Mouse (Mus musculus): Measurements from ENCODE around the gene Yars. TPM values are rescaled to one million over a fixed set of nuclear protein-coding genes. Genes with fewer than 3 reads are reported as not detected.

Gene Yars
- polyA plus RNA-seq (2015; fragmentation: Nextera tagmentation; extraction: Ambion mirVana): 102 and 115 TPM in 2 replicates

DNA sequence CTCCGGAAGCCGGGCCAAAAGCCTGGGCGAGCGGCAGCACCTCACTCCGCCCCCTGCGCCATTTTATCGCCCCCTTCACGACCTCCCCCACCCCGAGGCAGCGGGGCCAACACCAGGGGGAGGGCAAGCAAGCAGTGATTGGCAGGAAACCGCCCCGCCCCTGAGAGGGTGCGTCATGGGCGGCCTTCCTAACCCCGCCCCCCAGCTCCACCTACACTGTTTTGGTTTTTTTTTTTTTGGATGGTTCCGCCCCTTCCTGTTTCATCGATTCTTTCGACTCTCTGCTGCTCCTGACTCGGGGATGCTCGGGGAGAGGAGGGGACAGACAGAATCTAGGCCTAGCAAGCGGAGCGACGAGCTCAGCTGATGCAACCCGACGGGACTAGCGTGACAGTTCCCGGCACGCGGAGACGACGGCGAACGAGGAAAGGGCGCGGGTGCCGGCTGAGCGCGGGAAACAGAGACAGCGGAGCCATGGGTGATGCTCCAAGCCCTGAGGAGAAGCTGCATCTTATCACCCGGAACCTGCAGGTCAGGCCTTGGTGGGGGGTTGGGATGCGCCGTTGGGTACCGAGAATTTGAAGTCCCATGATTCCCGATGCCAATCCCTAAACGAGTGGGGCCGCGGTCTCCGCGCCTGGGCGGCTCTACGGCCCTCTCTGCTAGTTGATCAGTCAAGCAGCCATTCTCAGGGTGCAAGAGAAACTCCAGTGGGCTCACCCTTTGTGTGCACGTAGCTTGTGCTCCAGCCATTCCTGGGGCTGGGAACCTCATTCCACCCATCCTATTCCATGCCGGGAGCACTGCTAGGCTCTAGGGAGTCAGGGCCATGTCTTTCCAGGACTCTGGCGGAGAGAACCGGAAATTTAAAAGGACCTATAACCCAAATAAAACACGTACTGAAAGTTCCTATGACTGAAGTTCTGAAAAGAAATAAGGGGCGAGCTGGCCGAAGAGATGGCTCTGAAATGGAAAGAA lies at the start of gene Yars, which contains the start of gene S100pbp:
TSS of gene Yars (plus strand) at position 219 of the 978 bp plus-strand sequence.
TSS of gene S100pbp (minus strand) at position 186 of the 978 bp plus-strand sequence.
- H3K27me3 ChIP-seq: no peaks in the 10 kb centered on the region
- H3K27ac ChIP-seq: peak within 1 kb of the TSS; percentile 88
- H3K9me3 ChIP-seq: no peaks in the 10 kb centered on the region
- peak within 1 kb of the TSS; percentile 79 for H3K4me3 ChIP-seq (replicated peaks)
- WGBS: under 1% methylated on average over 51 of the region's 58 CpGs
- peaks cover 11% of the 10 kb centered on the region for H3K36me3 ChIP-seq
- peak within 1 kb of the TSS; percentile 93 for H3K4me2 ChIP-seq (replicated peaks)
- H3K9ac ChIP-seq (replicated peaks): peak within 1 kb of the TSS; percentile 82
- peak; percentile 86 for ATAC-seq
- H3K4me1 ChIP-seq (replicated peaks): peaks cover 35% of the 10 kb centered on the region

- Histone ChIP-seq H3K9me3 (no peaks in the 10 kb centered on the region), H3K27me3 (peaks cover 31% of the 10 kb centered on the region), H3K27ac (no peak overlapping the region), H3K9ac (replicated peaks) (no peak overlapping the region), H3K4me3 (replicated peaks) (no peak overlapping the region), H3K4me1 (replicated peaks) (peaks cover 47% of the 10 kb centered on the region), H3K36me3 (no peaks in the 10 kb centered on the region), H3K4me2 (replicated peaks) (no peak overlapping the region)
- WGBS: 83% methylated on average over 4 of the region's 4 CpGs
- ATAC-seq: no peak
Observed at GRCm38 (mm10) chr4:129140808-129141207, 48.8 kb upstream of the Yars start.

DNA sequence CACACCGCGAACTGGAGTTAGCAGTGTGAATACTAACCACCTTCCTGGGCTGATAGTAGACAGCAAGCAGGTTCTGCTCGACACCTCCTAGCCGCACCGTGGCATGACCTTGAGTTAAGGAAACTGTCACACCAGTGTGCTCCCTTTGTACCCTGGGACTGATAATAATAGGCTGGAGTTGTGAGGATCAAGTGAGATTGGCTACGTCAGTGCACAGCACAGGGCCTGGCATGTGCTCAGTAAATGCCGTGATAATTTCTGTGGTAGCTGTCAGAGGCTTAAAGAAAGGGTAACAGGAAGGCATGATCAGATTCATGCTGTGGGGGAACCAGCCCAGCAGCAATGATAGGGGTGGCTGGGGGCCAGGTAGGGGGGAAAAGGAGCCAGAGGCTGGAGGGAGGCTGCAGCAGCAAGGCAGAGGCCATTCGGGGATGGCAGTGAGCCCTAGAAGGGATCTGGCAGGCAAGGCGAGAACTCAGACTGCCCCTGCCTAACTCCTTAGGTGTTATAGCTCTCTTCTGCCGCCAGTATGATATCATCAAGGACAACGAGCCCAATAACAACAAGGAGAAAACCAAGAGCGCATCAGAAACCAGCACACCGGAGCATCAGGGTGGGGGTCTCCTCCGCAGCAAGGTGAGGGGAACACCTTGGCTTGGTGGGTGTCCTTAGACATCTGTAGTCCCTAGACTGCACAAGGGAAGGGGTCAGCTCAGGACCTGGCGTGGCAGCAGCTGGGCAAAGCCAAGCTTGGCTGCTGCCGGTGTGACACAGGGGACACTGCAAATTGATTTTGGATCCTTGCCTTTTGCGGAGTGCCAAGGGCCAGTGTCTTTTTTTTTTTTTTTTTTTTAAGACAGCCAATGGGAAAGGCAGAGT lies 47.8 kb upstream of the Yars start:
- no peak overlapping the region for H3K27ac ChIP-seq
- no peaks in the 10 kb centered on the region for H3K9me3 ChIP-seq
- no peaks in the 10 kb centered on the region for H3K36me3 ChIP-seq
- H3K27me3 ChIP-seq: peaks cover 22% of the 10 kb centered on the region
- ATAC-seq: no peak
- H3K4me3 ChIP-seq (replicated peaks): no peak overlapping the region
- peaks cover 39% of the 10 kb centered on the region for H3K4me1 ChIP-seq (replicated peaks)
- 77% methylated on average over 17 of the region's 17 CpGs for WGBS
- no peak overlapping the region for H3K9ac ChIP-seq (replicated peaks)
- H3K4me2 ChIP-seq (replicated peaks): no peak overlapping the region

GRCm38 (mm10) chr4:129142439-129143045 lies 47.0 kb upstream of the Yars start:
- H3K27ac ChIP-seq: no peak overlapping the region
- ATAC-seq: no peak
- H3K4me3 ChIP-seq (replicated peaks): no peak overlapping the region
- no peak overlapping the region for H3K4me2 ChIP-seq (replicated peaks)
- WGBS: 87% methylated on average over 11 of the region's 11 CpGs
- no peaks in the 10 kb centered on the region for H3K9me3 ChIP-seq
- H3K4me1 ChIP-seq (replicated peaks): peaks cover 33% of the 10 kb centered on the region
- peaks cover 16% of the 10 kb centered on the region for H3K27me3 ChIP-seq
- no peaks in the 10 kb centered on the region for H3K36me3 ChIP-seq
- no peak overlapping the region for H3K9ac ChIP-seq (replicated peaks)

DNA sequence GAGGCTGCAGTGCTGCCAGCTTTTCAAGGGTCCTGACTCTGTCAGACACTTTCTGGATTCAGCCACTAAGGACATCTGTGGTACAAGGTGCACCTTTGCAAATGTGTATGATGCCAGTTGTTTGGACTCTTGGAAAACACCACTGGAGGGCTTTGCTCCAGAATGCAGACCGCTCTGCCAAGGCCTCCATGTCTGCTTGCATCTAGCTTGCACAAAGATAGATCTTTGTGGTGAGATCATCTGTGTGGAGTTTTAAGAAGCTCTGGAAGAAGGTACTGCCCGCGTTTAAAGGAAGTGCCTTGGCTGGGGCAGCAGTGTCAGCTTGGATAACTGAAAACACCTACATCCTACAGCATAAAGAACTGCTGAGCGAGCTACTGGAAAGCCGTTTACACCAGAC lies 46.1 kb upstream of the Yars start:
- no peak overlapping the region for H3K4me3 ChIP-seq (replicated peaks)
- WGBS: 89% methylated on average over 5 of the region's 5 CpGs
- H3K27ac ChIP-seq: 0 out of 2 replicates have a peak overlapping the region, but pooled peaks have one; percentile 77
- peaks cover 6% of the 10 kb centered on the region for H3K27me3 ChIP-seq
- H3K9me3 ChIP-seq: no peaks in the 10 kb centered on the region
- ATAC-seq: no peak
- H3K9ac ChIP-seq (replicated peaks): no peak overlapping the region
- H3K36me3 ChIP-seq: peaks cover under 1% of the 10 kb centered on the region; the same call in 1 of the 2 replicates
- H3K4me2 ChIP-seq (replicated peaks): no peak overlapping the region
- H3K4me1 ChIP-seq (replicated peaks): peaks cover 36% of the 10 kb centered on the region

DNA sequence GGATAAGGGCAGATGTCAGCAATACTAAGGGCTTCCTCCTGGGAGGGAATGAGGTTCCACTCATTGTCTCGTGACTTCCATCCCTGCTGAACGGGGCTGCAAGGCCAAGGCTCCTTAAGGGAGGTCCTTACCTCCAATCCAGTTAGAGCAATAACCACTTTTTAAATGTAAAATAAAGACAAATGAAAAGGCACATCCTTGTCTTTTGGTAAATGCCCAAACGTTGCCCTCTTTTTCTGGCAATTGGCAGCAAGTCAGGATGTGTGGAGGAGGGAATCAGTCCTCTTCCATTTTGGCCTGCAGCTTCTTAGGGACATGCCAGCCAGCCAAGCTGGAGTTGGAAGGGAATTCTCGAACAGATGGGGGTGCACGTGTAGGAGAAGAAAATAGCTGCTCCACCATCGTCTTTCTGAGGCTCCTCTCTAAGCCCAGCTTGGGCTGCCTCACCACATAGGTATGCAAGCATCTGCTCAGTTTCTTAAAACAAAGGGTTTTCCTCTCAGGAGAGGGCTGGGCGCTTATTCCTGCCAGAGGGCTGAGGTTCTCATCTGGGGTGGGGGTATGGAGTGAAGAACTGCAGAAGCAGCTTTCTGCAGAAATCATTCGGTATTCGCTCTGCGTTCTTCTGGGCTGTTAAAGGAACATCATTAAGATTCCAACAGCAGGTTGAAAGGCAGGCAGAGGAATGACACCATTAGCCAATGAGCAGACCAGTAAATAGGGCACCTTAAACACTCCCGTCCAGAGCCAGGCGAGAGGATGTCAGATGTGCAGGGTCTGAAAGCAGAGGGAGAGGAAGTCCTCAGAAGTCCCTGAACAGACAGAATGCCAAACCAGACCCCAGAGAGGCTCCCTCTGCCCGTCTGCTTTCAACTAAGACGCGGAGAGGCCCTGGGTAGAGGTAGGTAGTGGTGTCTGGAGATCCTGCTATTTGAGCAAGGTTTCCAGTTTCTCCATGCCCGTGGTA lies 44.9 kb upstream of the Yars start:
- no peak overlapping the region for H3K4me2 ChIP-seq (replicated peaks)
- ATAC-seq: peak; percentile 58; the same call in 1 of the 2 replicates

DNA sequence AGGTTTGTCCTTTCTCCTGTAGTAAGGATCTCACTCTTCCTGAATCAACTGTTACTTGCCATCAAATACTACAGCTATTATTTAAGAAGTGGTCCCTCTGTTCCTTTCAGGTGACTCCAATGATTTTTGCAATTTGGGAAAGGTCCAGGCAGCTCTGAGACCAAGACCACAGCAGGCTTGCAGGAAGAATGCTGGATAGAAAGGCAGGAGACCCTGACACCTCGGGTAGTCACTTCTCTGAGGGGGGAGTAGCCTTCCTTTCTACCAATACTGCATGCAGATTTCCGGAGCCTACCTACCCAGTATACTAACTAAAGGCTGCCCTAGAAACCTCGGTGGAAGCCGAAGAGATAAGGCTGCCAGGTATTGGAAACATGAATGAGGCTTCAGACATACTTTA lies 44.1 kb upstream of the Yars start:
- Histone ChIP-seq H3K27me3 (no peaks in the 10 kb centered on the region), H3K36me3 (peaks cover 16% of the 10 kb centered on the region), H3K4me3 (replicated peaks) (no peak overlapping the region), H3K27ac (peak overlapping the region; percentile 77), H3K4me2 (replicated peaks) (no peak overlapping the region), H3K9ac (replicated peaks) (no peak overlapping the region), H3K4me1 (replicated peaks) (peaks cover 38% of the 10 kb centered on the region), H3K9me3 (no peaks in the 10 kb centered on the region)
- no peak for ATAC-seq
- WGBS: 73% methylated on average over 4 of the region's 4 CpGs

More for the DNA sequence above, 44.9 kb upstream of the Yars start:
- Histone ChIP-seq H3K27me3 (no peaks in the 10 kb centered on the region), H3K4me3 (replicated peaks) (no peak overlapping the region), H3K36me3 (peaks cover 11% of the 10 kb centered on the region), H3K9me3 (no peaks in the 10 kb centered on the region), H3K9ac (replicated peaks) (0 out of 2 replicates have a peak overlapping the region, but pooled peaks have one; percentile 23), H3K4me1 (replicated peaks) (peaks cover 38% of the 10 kb centered on the region), H3K27ac (peak overlapping the region; percentile 77)
- 57% methylated on average over 16 of the region's 16 CpGs for WGBS

DNA sequence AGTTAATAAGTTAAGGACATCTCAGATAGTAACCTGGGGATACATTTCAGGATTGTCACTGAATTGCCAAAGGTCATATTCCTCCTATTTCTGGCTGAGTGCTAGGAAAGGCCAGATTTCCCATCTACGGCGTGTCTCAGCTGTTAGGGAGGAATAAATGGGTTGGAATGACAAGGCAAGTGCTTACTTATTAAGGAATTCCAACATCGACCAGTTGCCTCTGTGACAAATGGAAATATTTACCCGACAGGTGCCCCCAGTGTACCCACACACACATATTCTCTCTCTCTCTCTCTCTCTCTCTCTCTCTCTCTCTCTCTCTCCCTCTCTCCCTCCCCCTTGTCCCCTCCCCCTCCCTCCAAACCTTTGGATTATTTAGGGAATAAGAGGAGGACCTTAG lies 43.6 kb upstream of the Yars start:
- H3K4me3 ChIP-seq (replicated peaks): no peak overlapping the region
- H3K27ac ChIP-seq: no peak overlapping the region
- peaks cover 20% of the 10 kb centered on the region for H3K36me3 ChIP-seq
- H3K4me2 ChIP-seq (replicated peaks): no peak overlapping the region
- peaks cover 38% of the 10 kb centered on the region for H3K4me1 ChIP-seq (replicated peaks)
- no peaks in the 10 kb centered on the region for H3K9me3 ChIP-seq
- H3K9ac ChIP-seq (replicated peaks): no peak overlapping the region
- WGBS: 83% methylated on average over 4 of the region's 4 CpGs
- H3K27me3 ChIP-seq: no peaks in the 10 kb centered on the region
- ATAC-seq: no peak

DNA sequence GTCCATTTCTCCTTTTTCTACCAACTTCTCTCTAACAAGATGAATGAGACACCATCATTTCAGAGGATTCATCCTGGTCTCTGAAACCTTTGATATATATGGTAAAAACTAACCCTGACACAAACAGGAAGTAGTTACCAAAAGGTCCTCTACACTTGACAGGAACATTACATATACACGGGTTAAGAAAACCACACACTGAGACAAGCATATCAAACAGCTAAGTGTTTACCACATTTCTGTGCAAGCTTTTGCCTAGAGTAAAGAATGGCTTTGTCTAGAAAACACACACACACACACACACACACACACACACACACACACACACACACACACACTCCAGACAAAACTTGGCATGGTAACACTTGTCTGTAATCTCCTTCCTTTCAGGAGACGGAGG lies 43.2 kb upstream of the Yars start:
- no peaks in the 10 kb centered on the region for H3K27me3 ChIP-seq
- H3K4me2 ChIP-seq (replicated peaks): no peak overlapping the region
- no peak overlapping the region for H3K9ac ChIP-seq (replicated peaks)
- ATAC-seq: no peak
- H3K4me3 ChIP-seq (replicated peaks): no peak overlapping the region
- WGBS: 69% methylated on average over 2 of the region's 2 CpGs
- H3K4me1 ChIP-seq (replicated peaks): peaks cover 37% of the 10 kb centered on the region
- H3K27ac ChIP-seq: no peak overlapping the region
- no peaks in the 10 kb centered on the region for H3K9me3 ChIP-seq
- peaks cover 25% of the 10 kb centered on the region for H3K36me3 ChIP-seq

DNA sequence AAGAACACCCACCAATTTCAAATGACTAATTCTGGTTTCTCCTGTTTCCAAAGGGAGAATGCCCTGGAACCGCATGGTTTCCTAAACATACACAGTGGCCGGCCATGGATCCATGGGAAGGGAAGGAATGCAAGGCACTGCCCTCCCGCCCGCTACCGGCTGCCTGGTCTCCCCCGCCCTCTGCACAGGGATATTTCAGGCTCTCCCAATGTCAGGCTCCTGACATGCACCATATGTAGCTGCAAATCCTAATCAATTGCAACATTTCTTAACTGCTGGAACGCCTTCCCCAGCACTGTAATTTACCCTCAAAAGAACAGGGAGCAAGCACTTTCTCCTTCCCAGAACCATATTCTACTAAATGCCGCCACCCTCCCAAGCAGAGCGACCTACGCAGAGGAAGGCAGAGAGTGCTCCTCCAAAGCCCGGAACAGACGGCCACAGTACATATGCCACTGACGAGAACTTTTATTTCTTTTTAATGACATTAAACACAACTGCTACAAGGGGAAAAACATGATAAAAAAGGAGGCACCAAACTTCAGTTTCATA lies 41.9 kb upstream of the Yars start:
- ATAC-seq: no peak
- Histone ChIP-seq H3K4me3 (replicated peaks) (no peak overlapping the region), H3K9ac (replicated peaks) (no peak overlapping the region), H3K4me2 (replicated peaks) (no peak overlapping the region), H3K27me3 (no peaks in the 10 kb centered on the region), H3K27ac (no peak overlapping the region), H3K4me1 (replicated peaks) (peaks cover 26% of the 10 kb centered on the region), H3K36me3 (peaks cover 36% of the 10 kb centered on the region), H3K9me3 (no peaks in the 10 kb centered on the region)
- 88% methylated on average over 13 of the region's 13 CpGs for WGBS

Data from midbrain, embryonic 13.5 days (tissue).